Mouse (Mus musculus): Measurements from ENCODE around the gene Cntd1. TPM values are rescaled to one million over a fixed set of nuclear protein-coding genes. Genes with fewer than 3 reads are reported as not detected.
"Not testable (repeated sequence)": the region's sequence is repeated elsewhere in the genome, so short reads cannot be mapped to it uniquely, and the experiment has no call there.

The Cntd1 gene
- polyA plus RNA-seq, 1 experiment from 2014 or later: 1.3 TPM

DNA sequence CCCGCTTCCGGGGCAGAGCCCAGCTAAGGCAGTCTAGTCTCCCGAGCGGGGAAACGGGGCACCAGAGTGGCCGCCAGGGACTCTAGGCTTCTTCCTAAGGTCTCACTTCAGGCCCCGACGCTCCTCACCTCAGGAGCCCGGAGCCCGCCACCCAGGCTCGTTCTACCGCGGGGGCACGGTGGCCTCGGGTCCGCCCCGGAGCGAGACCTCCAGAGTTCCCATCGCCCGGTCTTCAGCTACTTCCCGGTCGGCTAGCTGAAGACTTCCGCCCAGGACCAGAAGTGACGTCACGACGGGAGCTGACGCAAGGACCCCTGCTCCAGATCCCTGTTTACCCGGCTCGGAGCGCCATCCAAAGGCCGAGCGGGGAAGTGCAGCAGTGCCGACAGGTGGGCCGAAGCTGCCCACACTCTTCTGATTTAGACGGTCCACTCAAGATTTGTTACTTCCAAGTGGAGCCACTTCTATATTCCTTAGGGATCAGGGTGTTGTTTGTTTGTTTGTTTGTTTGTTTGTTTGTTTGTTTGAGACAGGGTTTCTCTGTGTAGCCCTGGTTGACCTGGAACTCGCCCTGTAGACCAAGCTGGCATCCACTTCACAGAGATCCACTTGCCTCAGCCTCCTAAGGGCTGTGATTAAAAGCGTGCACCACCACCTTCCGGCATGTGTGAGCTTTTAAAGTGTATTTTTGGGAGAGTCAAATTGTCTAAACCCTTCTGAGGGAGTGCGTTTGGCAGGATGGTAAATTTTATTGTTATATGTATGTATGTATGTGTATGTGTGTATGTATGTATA lies 23.4 kb downstream of the Cntd1 start, which contains the start of gene Becn1:
Gene Becn1 (minus strand): TSS at position 283 of the 795 bp plus-strand sequence.
- H3K36me3 ChIP-seq: peaks cover 23% of the 10 kb centered on the region
- peaks cover 23% of the 10 kb centered on the region for H3K4me1 ChIP-seq (replicated peaks)
- WGBS: 8% methylated on average over 39 of the region's 39 CpGs
- peak within 1 kb of the TSS; percentile 55 for H3K27ac ChIP-seq
- H3K9ac ChIP-seq (replicated peaks): peak within 1 kb of the TSS; percentile 90
- peak within 1 kb of the TSS; percentile 90 for H3K4me3 ChIP-seq (replicated peaks)
- no peaks in the 10 kb centered on the region for H3K27me3 ChIP-seq
- H3K9me3 ChIP-seq: no peaks in the 10 kb centered on the region
- peak within 1 kb of the TSS; percentile 83 for H3K4me2 ChIP-seq (replicated peaks)
- peak; percentile 97 for ATAC-seq

DNA sequence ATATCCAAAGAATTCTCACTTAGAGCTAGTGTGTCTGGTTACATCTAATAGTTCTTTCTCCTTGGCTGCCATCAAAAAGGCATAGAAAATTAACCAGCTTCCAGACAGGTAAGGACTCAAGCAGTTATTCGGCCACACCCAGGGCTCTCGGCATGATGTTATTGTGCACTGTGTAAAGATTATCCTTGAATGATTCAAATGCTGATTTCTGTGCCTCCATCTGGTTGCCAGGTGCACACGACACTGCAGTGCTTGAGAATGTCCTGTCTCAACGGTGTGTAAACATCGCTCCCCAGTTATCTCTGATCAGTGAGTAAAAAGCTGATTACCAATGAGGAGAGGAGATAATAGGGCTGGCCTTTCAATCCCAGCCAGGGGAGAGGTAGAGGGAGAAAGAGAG lies 28.9 kb downstream of the Cntd1 start:
- no peak for ATAC-seq
- WGBS: 43% methylated on average over 5 of the region's 5 CpGs
- H3K9me3 ChIP-seq: no peaks in the 10 kb centered on the region
- H3K36me3 ChIP-seq: no peaks in the 10 kb centered on the region
- no peak overlapping the region for H3K27ac ChIP-seq
- H3K27me3 ChIP-seq: no peaks in the 10 kb centered on the region; the same call in 1 of the 2 replicates
- H3K9ac ChIP-seq (replicated peaks): no peak overlapping the region
- H3K4me2 ChIP-seq (replicated peaks): no peak overlapping the region
- no peak overlapping the region for H3K4me3 ChIP-seq (replicated peaks)
- H3K4me1 ChIP-seq (replicated peaks): no peaks in the 10 kb centered on the region

DNA sequence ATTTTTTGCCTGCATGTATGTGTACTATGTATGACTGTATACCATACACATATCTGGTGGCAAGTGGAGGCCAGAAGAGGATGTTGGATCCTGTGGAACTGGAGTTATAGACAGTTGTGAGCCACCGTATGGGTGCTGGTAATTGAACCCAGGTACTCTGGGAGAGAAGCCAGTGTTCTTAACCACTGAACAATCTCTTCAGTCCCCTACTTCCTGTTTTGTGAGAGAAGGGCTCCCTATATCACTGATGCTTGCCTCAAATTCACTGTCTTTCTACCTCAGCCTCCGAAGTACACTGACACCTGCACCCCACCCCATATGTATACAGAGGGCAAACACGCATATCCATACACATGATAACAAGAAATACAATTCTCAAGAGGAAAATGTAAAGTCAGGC lies 32.3 kb downstream of the Cntd1 start:
- Histone ChIP-seq H3K27me3 (no peaks in the 10 kb centered on the region; the same call in 1 of the 2 replicates), H3K27ac (no peak overlapping the region), H3K4me2 (replicated peaks) (no peak overlapping the region), H3K9me3 (no peaks in the 10 kb centered on the region), H3K4me3 (replicated peaks) (no peak overlapping the region), H3K36me3 (no peaks in the 10 kb centered on the region), H3K9ac (replicated peaks) (no peak overlapping the region), H3K4me1 (replicated peaks) (peaks cover 3% of the 10 kb centered on the region)
- 85% methylated on average over 3 of the region's 3 CpGs for WGBS
- no peak for ATAC-seq

DNA sequence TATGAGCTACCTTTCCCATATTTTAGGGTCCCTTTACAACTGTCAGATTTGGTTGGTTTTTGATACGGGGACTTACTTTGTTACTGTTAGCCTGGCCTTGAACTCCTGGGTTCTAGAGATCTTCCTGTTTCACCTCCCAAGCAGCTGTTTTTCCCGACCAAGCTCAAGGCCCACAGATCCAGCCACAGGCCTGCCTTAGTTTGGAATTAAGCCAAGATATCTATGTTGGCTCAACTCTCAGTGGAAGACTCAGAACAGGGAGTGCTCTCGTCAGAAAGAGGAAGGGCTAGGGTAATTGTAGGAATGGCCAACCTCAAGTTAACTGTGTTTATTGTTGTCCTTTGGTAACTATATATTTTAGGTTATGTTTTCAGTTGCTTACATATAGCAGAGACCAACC lies 33.3 kb downstream of the Cntd1 start:
- Histone ChIP-seq H3K4me3 (replicated peaks) (no peak overlapping the region), H3K4me2 (replicated peaks) (no peak overlapping the region), H3K36me3 (no peaks in the 10 kb centered on the region), H3K9me3 (no peaks in the 10 kb centered on the region), H3K27me3 (no peaks in the 10 kb centered on the region; the same call in 1 of the 2 replicates), H3K4me1 (replicated peaks) (peaks cover 9% of the 10 kb centered on the region), H3K27ac (no peak overlapping the region), H3K9ac (replicated peaks) (no peak overlapping the region)
- ATAC-seq: no peak
- 84% methylated on average over 3 of the region's 3 CpGs for WGBS

DNA sequence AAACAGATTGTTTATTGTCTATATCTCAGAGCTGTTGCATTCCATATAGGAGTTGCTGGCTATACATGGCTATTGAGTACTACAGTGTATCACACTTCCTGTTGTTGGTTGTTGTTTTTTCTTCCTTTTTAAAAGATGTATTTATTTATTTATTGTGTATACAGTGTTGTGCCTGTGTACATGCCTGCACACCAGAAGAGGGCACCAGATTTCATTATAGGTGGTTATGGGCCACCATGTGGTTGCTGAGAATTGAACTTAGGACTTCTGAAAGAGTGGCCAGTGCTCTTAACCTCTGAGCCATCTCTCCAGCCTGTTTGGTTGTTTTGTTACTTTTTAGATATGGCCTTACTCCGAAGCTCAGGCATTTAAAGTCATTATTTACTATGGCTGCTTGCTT lies 35.8 kb downstream of the Cntd1 start:
- no peaks in the 10 kb centered on the region; the same call in 1 of the 2 replicates for H3K27me3 ChIP-seq
- no peak overlapping the region for H3K4me2 ChIP-seq (replicated peaks)
- peaks cover 19% of the 10 kb centered on the region for H3K4me1 ChIP-seq (replicated peaks)
- no peak overlapping the region for H3K9ac ChIP-seq (replicated peaks)
- no peak overlapping the region for H3K27ac ChIP-seq
- peaks cover 18% of the 10 kb centered on the region for H3K36me3 ChIP-seq
- no peaks in the 10 kb centered on the region for H3K9me3 ChIP-seq
- 94% methylated on average over 1 of the region's 1 CpGs for WGBS
- no peak for ATAC-seq
- no peak overlapping the region for H3K4me3 ChIP-seq (replicated peaks)

DNA sequence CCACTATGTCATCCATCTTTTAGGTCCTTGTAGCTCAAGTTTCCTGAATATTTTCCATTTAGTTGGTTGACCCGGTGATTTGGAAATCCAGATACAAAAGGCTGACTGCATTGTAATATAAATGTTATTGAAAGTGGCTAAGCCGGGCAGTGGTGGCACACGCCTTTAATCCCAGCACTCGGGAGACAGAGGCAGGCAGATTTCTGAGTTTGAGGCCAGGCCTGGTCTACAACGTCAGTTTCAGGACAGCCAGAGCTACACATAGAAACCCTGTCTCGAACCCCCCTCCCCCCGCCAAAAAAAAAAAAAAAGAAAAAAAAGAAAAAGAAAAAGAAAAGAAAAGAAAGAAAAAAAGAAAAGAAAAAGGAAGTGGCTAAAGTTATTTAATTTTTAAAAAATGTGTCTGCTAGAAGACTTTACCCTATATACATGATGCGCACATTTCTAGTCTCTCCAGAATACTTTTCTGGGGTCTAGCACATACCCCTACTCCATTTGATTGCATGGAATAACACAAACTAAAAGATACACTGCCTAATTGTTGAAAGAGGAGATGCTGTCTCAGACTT lies 36.4 kb downstream of the Cntd1 start:
- H3K36me3 ChIP-seq: peaks cover 24% of the 10 kb centered on the region
- H3K4me3 ChIP-seq (replicated peaks): peak overlapping the region; percentile 98
- H3K4me1 ChIP-seq (replicated peaks): peaks cover 19% of the 10 kb centered on the region
- H3K27me3 ChIP-seq: no peaks in the 10 kb centered on the region; the same call in 1 of the 2 replicates
- 85% methylated on average over 8 of the region's 8 CpGs for WGBS
- peak overlapping the region; percentile 99 for H3K4me2 ChIP-seq (replicated peaks)
- peak overlapping the region; percentile 74 for H3K27ac ChIP-seq
- no peaks in the 10 kb centered on the region for H3K9me3 ChIP-seq
- peak overlapping the region; percentile 95 for H3K9ac ChIP-seq (replicated peaks)
- no peak for ATAC-seq

DNA sequence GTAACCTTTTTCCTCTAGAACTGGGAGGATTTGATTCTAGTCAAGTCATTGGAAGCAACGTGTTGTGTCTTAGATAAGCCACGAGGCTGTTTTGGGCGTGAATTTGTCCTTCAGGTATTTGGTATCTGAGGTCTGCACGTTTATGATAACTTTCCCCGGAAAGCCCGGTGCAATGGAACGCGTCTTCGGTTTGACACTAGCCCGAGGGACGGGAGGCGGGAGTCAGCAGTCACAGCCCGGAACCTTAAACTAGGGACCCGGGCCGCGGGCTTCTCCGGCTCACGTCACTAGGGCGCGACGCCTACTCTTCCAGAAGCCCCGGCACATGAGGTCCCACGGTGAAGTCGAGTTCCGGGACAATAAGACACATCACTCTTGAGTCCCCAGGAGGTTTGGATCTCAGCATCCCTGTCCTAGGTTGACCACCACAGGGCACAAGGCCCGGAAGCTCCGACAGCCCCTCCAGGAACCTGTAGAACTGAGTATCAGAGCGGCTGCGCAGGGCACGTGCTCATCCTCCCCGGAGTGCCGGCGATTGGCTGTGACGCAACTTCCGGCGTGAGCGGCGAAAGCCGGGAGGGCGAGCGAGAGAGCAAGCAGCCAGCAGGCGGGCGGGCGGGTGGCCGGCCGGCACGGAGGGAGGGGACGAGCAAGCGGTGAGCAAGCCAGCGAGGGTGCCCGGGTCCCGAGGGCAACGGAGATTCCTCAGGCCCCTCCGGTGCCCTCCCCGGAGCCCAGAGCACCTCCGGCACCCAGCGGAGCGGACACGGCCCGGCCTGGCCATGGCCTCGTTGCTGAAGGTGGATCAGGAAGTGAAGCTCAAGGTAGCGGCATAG lies 37.1 kb downstream of the Cntd1 start, which contains the start of gene Psme3:
Gene Psme3 (plus strand): TSS at position 549 of the 836 bp plus-strand sequence.
- Histone ChIP-seq H3K27me3 (no peaks in the 10 kb centered on the region; the same call in 1 of the 2 replicates), H3K4me2 (replicated peaks) (peak within 1 kb of the TSS; percentile 99), H3K9me3 (no peaks in the 10 kb centered on the region), H3K9ac (replicated peaks) (peak within 1 kb of the TSS; percentile 95), H3K36me3 (peaks cover 32% of the 10 kb centered on the region), H3K4me3 (replicated peaks) (peak within 1 kb of the TSS; percentile 98), H3K27ac (peak within 1 kb of the TSS; percentile 74), H3K4me1 (replicated peaks) (peaks cover 19% of the 10 kb centered on the region)
- peak; percentile 97 for ATAC-seq
- under 1% methylated on average over 61 of the region's 62 CpGs for WGBS

DNA sequence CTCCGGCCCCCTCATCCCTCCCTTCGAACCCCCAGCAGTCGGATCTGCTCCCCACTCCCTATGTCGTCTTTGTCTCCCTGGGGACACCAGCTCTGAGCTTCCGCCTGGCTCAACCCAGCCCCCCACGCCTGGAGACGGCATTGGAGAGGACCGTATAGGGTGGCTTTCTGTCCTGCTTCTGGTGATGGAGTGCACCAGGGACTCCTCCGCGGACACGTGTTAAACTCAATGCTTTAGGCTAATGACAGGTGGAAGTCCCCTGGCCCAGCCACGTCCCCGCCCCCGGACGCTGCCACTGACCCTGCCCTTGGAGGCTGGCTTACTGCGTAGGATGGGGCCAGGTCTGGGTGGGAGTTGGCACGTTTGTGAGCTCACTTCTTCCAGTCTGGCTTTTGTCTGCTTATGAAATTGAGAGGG lies 37.7 kb downstream of the Cntd1 start:
- Histone ChIP-seq H3K9ac (replicated peaks) (peak overlapping the region; percentile 95), H3K4me2 (replicated peaks) (peak overlapping the region; percentile 99), H3K9me3 (no peaks in the 10 kb centered on the region), H3K36me3 (peaks cover 38% of the 10 kb centered on the region), H3K4me1 (replicated peaks) (peaks cover 19% of the 10 kb centered on the region), H3K4me3 (replicated peaks) (peak overlapping the region; percentile 98), H3K27ac (peak overlapping the region; percentile 74), H3K27me3 (no peaks in the 10 kb centered on the region; the same call in 1 of the 2 replicates)
- WGBS: 1% methylated on average over 17 of the region's 17 CpGs
- ATAC-seq: peak; percentile 80

DNA sequence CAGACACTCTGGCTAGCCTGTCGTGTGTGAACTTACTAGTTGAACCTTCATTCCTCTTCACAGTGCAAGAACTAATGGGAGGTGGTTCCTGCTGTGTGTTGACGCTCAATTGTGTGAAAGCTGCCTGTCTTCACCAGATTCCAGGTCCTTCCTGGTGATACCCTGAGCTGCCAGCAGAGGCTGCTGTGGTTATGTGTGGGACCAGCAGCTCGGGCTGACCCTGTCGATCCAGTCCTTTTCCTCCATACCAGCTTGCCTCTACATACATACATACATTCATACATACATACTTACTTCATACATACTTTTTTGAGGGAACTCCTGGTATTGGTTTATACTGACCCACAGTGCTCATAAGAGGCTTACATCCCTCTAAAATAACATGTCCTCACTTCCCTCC lies 44.8 kb downstream of the Cntd1 start:
- no peaks in the 10 kb centered on the region for H3K27me3 ChIP-seq
- no peak overlapping the region for H3K4me3 ChIP-seq (replicated peaks)
- no peak overlapping the region for H3K4me2 ChIP-seq (replicated peaks)
- peak; percentile 58 for ATAC-seq
- H3K27ac ChIP-seq: no peak overlapping the region
- no peaks in the 10 kb centered on the region for H3K9me3 ChIP-seq
- no peak overlapping the region for H3K9ac ChIP-seq (replicated peaks)
- peaks cover 77% of the 10 kb centered on the region for H3K36me3 ChIP-seq
- 16% methylated on average over 4 of the region's 4 CpGs for WGBS
- H3K4me1 ChIP-seq (replicated peaks): no peaks in the 10 kb centered on the region

DNA sequence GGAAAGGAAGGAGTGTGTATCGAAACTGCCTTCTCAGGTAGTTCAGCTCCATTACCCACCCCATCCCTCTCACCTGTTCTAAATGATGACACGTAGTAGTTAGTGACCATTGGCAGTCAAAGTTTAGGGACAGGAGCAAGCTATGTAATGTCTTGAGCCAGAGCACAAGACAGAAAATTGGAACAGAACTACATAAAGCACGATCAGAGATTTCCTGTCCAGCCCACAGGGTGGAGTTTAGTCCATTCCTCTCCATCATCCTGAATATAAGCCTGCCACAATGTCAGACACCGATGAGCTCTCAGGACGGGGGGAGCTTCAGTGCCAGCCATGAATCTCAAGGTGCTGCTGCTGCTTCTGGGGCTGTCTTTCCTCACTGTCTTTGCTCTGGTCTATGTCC lies 46.0 kb downstream of the Cntd1 start, which contains the start of gene Aoc2:
Gene Aoc2 (plus strand): TSS at position 301 of the 400 bp plus-strand sequence.
- Histone ChIP-seq H3K27ac (no peak within 1 kb of the TSS), H3K27me3 (no peaks in the 10 kb centered on the region), H3K4me3 (replicated peaks) (no peak within 1 kb of the TSS), H3K9ac (replicated peaks) (no peak within 1 kb of the TSS), H3K36me3 (peaks cover 65% of the 10 kb centered on the region), H3K9me3 (no peaks in the 10 kb centered on the region), H3K4me2 (replicated peaks) (no peak within 1 kb of the TSS), H3K4me1 (replicated peaks) (no peaks in the 10 kb centered on the region)
- WGBS: 98% methylated on average over 5 of the region's 5 CpGs
- ATAC-seq: no peak

DNA sequence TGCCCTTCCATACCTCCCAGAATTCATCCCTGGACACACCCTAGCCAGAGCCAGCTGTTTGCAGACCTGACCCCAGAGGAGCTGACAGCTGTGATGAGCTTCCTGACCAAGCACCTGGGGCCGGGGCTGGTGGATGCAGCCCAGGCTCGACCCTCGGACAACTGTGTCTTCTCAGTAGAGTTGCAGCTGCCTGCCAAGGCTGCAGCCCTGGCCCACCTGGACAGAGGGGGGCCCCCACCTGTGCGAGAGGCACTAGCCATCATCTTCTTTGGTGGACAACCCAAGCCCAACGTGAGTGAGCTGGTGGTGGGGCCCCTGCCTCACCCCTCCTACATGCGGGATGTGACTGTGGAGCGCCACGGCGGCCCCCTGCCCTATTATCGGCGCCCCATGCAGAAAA lies 46.4 kb downstream of the Cntd1 start:
- not testable (repeated sequence) for H3K27me3 ChIP-seq; H3K9ac ChIP-seq (replicated peaks); H3K4me2 ChIP-seq (replicated peaks); H3K9me3 ChIP-seq; H3K4me1 ChIP-seq (replicated peaks); H3K4me3 ChIP-seq (replicated peaks); H3K27ac ChIP-seq
- H3K36me3 ChIP-seq: peaks cover 61% of the 10 kb centered on the region
- ATAC-seq: 0 out of 2 replicates have a peak, but pooled peaks have one; percentile 17
- 95% methylated on average over 11 of the region's 11 CpGs for WGBS
